Mouse (Mus musculus): ENCODE measurements around the gene Dnajb12. TPM values are rescaled to one million over a fixed set of nuclear protein-coding genes. Genes with fewer than 3 reads are reported as not detected.

Gene Dnajb12
- polyA plus RNA-seq, 1 experiment from 2014 or later, result 28.6 TPM

DNA sequence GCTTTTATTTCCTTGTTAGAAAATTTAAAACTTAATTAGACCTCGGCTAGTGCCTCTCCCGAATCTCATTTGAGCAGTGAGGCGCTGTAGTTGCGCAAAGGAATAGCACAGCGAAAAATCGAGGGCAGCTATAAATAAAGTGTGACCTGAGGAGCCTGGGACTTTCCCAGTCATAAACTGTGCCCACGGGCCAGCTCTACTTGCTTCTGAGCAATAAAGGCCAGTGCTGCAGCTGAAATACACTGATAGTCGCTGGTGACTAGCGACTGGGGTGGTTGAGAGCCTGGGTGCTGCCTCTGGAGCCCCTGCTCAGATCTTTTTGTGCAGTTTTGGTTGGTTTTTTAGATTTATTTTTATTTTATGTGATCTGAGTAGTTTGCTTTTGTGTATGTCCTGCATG is 34.7 kb upstream of the Dnajb12 start:
- Histone ChIP-seq H3K4me2 (ENCODE audit: low read length) (no peak overlapping the region), H3K27me3 (ENCODE audit: control insufficient read depth, insufficient read depth, low read length) (no peaks in the 10 kb centered on the region), H3K36me3 (ENCODE audit: control insufficient read depth, insufficient read depth, low read length) (no peaks in the 10 kb centered on the region), H3K4me1 (ENCODE audit: control insufficient read depth in 2 of 2, insufficient read depth in 2 of 2, low read length in 2 of 2) (peaks cover 0 to 3% of the 10 kb centered on the region in 2 experiments; a peak in 1 of 4 replicates), H3K9ac (ENCODE audit: low read length) (no peak overlapping the region), H3K4me3 (ENCODE audit: control insufficient read depth in 1 of 2, insufficient read depth in 1 of 2, low read depth in 1 of 2, low read length in 2 of 2) (no peak overlapping the region), H3K27ac (replicated peaks in 1 of 2; ENCODE audit: control insufficient read depth in 1 of 2, insufficient read depth in 1 of 2, low read depth in 2 of 2, low read length in 2 of 2) (no peak overlapping the region), H3K9me3 (ENCODE audit: control insufficient read depth, low read length) (no peaks in the 10 kb centered on the region)
- WGBS, result 66% methylated on average over 9 of the region's 9 CpGs
- ATAC-seq (ENCODE audit: insufficient number of reproducible peaks, insufficient read depth, low FRiP score, low read depth), result no peak

GRCm38 (mm10) chr10:59846416-59846815 is 32.9 kb upstream of the Dnajb12 start:
- H3K27me3 ChIP-seq (ENCODE audit: control insufficient read depth, insufficient read depth, low read length), result no peaks in the 10 kb centered on the region
- H3K4me3 ChIP-seq (ENCODE audit: control insufficient read depth in 1 of 2, insufficient read depth in 1 of 2, low read depth in 1 of 2, low read length in 2 of 2), result no peak overlapping the region
- no peaks in the 10 kb centered on the region for H3K9me3 ChIP-seq (ENCODE audit: control insufficient read depth, low read length)
- H3K36me3 ChIP-seq (ENCODE audit: control insufficient read depth, insufficient read depth, low read length), result no peaks in the 10 kb centered on the region
- no peak overlapping the region for H3K4me2 ChIP-seq (ENCODE audit: low read length)
- H3K9ac ChIP-seq (ENCODE audit: low read length), result no peak overlapping the region
- H3K4me1 ChIP-seq (ENCODE audit: control insufficient read depth in 2 of 2, insufficient read depth in 2 of 2, low read length in 2 of 2), result peaks cover 0 to 2% of the 10 kb centered on the region in 2 experiments; a peak in 1 of 4 replicates
- H3K27ac ChIP-seq (replicated peaks in 1 of 2; ENCODE audit: control insufficient read depth in 1 of 2, insufficient read depth in 1 of 2, low read depth in 2 of 2, low read length in 2 of 2), result no peak overlapping the region
- ATAC-seq (ENCODE audit: insufficient number of reproducible peaks, insufficient read depth, low FRiP score, low read depth), result no peak
- WGBS, result 71% methylated on average over 6 of the region's 6 CpGs

DNA sequence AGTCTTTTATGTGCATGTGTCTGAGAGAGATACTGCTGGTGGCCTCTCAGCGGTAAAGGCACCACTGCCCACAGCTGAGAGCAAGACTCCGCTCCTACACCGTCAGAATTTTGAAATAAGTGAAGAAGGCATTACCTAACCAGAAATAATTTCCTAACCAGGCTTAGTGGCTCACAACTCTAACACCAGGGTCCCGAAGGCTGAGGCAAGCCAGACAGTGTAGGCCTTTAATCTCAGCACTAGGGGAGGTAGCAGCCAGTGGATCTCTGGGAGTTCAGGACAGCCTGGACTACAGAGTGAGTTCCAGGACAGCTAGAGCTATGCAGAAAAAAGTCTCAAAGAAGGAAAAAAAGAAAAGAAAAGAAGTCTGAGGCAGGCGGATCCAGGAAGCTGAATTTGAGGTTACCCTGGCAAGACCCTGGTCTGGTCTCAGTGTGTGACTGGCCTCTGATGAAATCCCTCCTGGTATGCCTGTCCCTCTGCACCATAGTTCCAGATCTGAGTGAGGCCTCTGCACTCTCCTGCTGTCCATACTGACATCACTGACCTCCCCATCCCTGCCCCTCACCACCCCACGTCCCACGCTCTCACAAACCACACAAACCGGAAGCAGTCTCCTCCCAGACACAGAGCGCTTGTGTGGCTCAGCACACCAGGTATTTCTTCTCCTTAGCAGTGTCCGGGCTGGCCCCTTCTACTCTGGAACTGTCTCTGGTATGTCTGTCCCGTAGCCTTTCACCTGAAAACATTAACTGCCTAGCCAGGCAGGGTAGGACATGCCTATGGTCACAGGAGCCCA is 31.1 kb upstream of the Dnajb12 start:
- 72% methylated on average over 11 of the region's 11 CpGs for WGBS
- H3K9me3 ChIP-seq (ENCODE audit: control insufficient read depth, low read length), result no peaks in the 10 kb centered on the region
- peaks cover 0 to 2% of the 10 kb centered on the region in 2 experiments; a peak in 1 of 4 replicates for H3K4me1 ChIP-seq (ENCODE audit: control insufficient read depth in 2 of 2, insufficient read depth in 2 of 2, low read length in 2 of 2)
- no peaks in the 10 kb centered on the region for H3K36me3 ChIP-seq (ENCODE audit: control insufficient read depth, insufficient read depth, low read length)
- H3K27ac ChIP-seq (replicated peaks in 1 of 2; ENCODE audit: control insufficient read depth in 1 of 2, insufficient read depth in 1 of 2, low read depth in 2 of 2, low read length in 2 of 2), result no peak overlapping the region
- no peak overlapping the region for H3K4me3 ChIP-seq (ENCODE audit: control insufficient read depth in 1 of 2, insufficient read depth in 1 of 2, low read depth in 1 of 2, low read length in 2 of 2)
- no peak for ATAC-seq (ENCODE audit: insufficient number of reproducible peaks, insufficient read depth, low FRiP score, low read depth)
- H3K9ac ChIP-seq (ENCODE audit: low read length), result no peak overlapping the region
- H3K4me2 ChIP-seq (ENCODE audit: low read length), result no peak overlapping the region
- no peaks in the 10 kb centered on the region for H3K27me3 ChIP-seq (ENCODE audit: control insufficient read depth, insufficient read depth, low read length)

GRCm38 (mm10) chr10:59848953-59849352 is 30.4 kb upstream of the Dnajb12 start:
- 52% methylated on average over 9 of the region's 9 CpGs for WGBS
- ATAC-seq (ENCODE audit: insufficient number of reproducible peaks, insufficient read depth, low FRiP score, low read depth), result peak; percentile 26; the same call in 1 of the 2 replicates
- Histone ChIP-seq H3K36me3 (ENCODE audit: control insufficient read depth, insufficient read depth, low read length) (no peaks in the 10 kb centered on the region), H3K27ac (replicated peaks in 1 of 2; ENCODE audit: control insufficient read depth in 1 of 2, insufficient read depth in 1 of 2, low read depth in 2 of 2, low read length in 2 of 2) (no peak overlapping the region), H3K4me1 (ENCODE audit: control insufficient read depth in 2 of 2, insufficient read depth in 2 of 2, low read length in 2 of 2) (peaks cover 0 to 2% of the 10 kb centered on the region in 2 experiments; a peak in 1 of 4 replicates), H3K9ac (ENCODE audit: low read length) (no peak overlapping the region), H3K4me2 (ENCODE audit: low read length) (no peak overlapping the region), H3K27me3 (ENCODE audit: control insufficient read depth, insufficient read depth, low read length) (no peaks in the 10 kb centered on the region), H3K9me3 (ENCODE audit: control insufficient read depth, low read length) (no peaks in the 10 kb centered on the region), H3K4me3 (ENCODE audit: control insufficient read depth in 1 of 2, insufficient read depth in 1 of 2, low read depth in 1 of 2, low read length in 2 of 2) (no peak overlapping the region)

DNA sequence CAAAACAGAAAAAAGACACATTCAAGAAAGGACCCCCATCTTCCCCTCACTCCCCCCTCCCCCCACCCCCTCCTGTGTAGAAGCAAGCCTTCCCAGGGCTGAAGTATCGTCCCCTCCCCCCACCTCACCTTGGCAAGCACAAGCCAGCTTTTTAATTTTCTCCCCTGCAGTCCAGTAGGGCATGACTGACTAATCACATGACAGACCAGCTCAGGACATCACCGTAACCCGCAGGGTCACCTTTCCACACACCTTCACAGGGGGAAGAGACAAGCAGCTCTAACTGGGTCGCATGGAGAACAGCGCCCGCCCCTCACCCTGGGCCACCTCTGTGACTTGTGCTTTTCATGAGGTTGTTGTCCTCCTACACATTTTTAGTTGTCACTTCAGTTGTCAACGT is 30.0 kb upstream of the Dnajb12 start:
- 79% methylated on average over 7 of the region's 7 CpGs for WGBS
- Histone ChIP-seq H3K36me3 (ENCODE audit: control insufficient read depth, insufficient read depth, low read length) (no peaks in the 10 kb centered on the region), H3K9ac (ENCODE audit: low read length) (no peak overlapping the region), H3K4me3 (ENCODE audit: control insufficient read depth in 1 of 2, insufficient read depth in 1 of 2, low read depth in 1 of 2, low read length in 2 of 2) (no peak overlapping the region), H3K27ac (replicated peaks in 1 of 2; ENCODE audit: control insufficient read depth in 1 of 2, insufficient read depth in 1 of 2, low read depth in 2 of 2, low read length in 2 of 2) (no peak overlapping the region), H3K9me3 (ENCODE audit: control insufficient read depth, low read length) (no peaks in the 10 kb centered on the region), H3K4me2 (ENCODE audit: low read length) (no peak overlapping the region), H3K4me1 (ENCODE audit: control insufficient read depth in 2 of 2, insufficient read depth in 2 of 2, low read length in 2 of 2) (peaks cover 0 to 2% of the 10 kb centered on the region in 2 experiments; a peak in 1 of 4 replicates), H3K27me3 (ENCODE audit: control insufficient read depth, insufficient read depth, low read length) (no peaks in the 10 kb centered on the region)
- no peak for ATAC-seq (ENCODE audit: insufficient number of reproducible peaks, insufficient read depth, low FRiP score, low read depth)

DNA sequence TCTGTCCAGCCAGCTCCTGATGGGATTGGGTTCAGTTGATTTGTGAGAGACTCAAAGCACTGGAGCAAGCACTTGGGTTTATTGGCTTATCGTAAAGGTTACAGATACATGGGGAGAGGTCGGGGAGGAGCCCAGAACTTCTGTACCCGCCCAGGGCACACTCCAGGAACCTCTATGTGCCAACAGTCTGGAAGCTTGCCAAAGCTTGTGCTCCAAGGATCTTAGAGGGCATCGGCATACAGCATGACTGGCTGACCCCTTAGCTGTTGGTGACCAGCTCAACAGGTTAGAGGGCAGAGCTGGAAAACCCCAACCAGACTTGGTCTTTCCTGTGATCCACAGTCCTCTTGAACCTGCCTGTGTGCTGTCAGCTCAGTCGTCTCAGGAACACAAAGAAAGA is 22.2 kb upstream of the Dnajb12 start:
- WGBS, result 80% methylated on average over 5 of the region's 5 CpGs

DNA sequence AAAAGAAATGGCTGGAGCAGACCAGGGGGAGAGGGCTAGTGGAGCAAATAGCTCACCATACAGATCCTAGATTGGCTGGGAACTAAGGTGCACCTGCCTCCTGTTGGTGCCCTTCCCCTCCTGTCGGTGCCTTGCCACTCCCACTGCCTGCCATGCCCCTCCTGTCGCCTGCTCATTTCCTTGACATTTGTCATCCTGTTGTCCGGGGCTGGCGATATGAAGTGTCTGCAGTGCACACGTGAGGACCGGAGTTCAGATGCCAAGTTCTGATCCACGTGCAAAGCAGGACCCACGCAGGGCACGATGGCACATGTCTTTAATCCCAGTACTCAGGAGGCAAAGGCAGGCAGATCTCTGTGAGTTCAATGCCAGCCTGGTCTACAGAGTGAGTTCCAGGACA is 18.7 kb upstream of the Dnajb12 start:
- Histone ChIP-seq H3K4me3 (ENCODE audit: control insufficient read depth in 1 of 2, insufficient read depth in 1 of 2, low read depth in 1 of 2, low read length in 2 of 2) (no peak overlapping the region), H3K36me3 (ENCODE audit: control insufficient read depth, insufficient read depth, low read length) (no peaks in the 10 kb centered on the region), H3K27ac (replicated peaks in 1 of 2; ENCODE audit: control insufficient read depth in 1 of 2, insufficient read depth in 1 of 2, low read depth in 2 of 2, low read length in 2 of 2) (no peak overlapping the region), H3K4me2 (ENCODE audit: low read length) (no peak overlapping the region), H3K9ac (ENCODE audit: low read length) (no peak overlapping the region), H3K4me1 (ENCODE audit: control insufficient read depth in 2 of 2, insufficient read depth in 2 of 2, low read length in 2 of 2) (0 out of 4 replicates have a peak, but pooled peaks cover 0 to 5% of the 10 kb centered on the region in 2 experiments), H3K27me3 (ENCODE audit: control insufficient read depth, insufficient read depth, low read length) (no peaks in the 10 kb centered on the region), H3K9me3 (ENCODE audit: control insufficient read depth, low read length) (no peaks in the 10 kb centered on the region)
- ATAC-seq (ENCODE audit: insufficient number of reproducible peaks, insufficient read depth, low FRiP score, low read depth), result no peak
- WGBS, result 83% methylated on average over 9 of the region's 9 CpGs

More for the DNA sequence above, 22.2 kb upstream of the Dnajb12 start:
- no peak overlapping the region for H3K4me3 ChIP-seq (ENCODE audit: control insufficient read depth in 1 of 2, insufficient read depth in 1 of 2, low read depth in 1 of 2, low read length in 2 of 2)
- H3K27me3 ChIP-seq (ENCODE audit: control insufficient read depth, insufficient read depth, low read length), result no peaks in the 10 kb centered on the region
- H3K36me3 ChIP-seq (ENCODE audit: control insufficient read depth, insufficient read depth, low read length), result no peaks in the 10 kb centered on the region
- no peak overlapping the region for H3K27ac ChIP-seq (replicated peaks in 1 of 2; ENCODE audit: control insufficient read depth in 1 of 2, insufficient read depth in 1 of 2, low read depth in 2 of 2, low read length in 2 of 2)
- H3K4me1 ChIP-seq (ENCODE audit: control insufficient read depth in 2 of 2, insufficient read depth in 2 of 2, low read length in 2 of 2), result no peaks in the 10 kb centered on the region
- H3K4me2 ChIP-seq (ENCODE audit: low read length), result no peak overlapping the region
- no peak for ATAC-seq (ENCODE audit: insufficient number of reproducible peaks, insufficient read depth, low FRiP score, low read depth)
- no peak overlapping the region for H3K9ac ChIP-seq (ENCODE audit: low read length)
- H3K9me3 ChIP-seq (ENCODE audit: control insufficient read depth, low read length), result no peaks in the 10 kb centered on the region

All from heart, embryonic 14.5 days (tissue).